Mouse (Mus musculus) adrenal gland (tissue): ENCODE measurements at regions not wholly inside any gene's neighbourhood (a gene's known extent, or its start where the extent isn't known, plus 50 kb on each side); places are given as distances from the start of the nearest gene placed in this dataset.

Source experiments
- intact Hi-C: fragments of 180-260 bp; cut with DNase I; formaldehyde crosslinking; loops from one replicate; pipeline ENCODE4 v1.15.1; 2025

- intact Hi-C loops: no loop called here
These were observed 62.3 kb upstream of the Agr3 start for GRCm38 (mm10) chr12:35863141-35863540.

- intact Hi-C loops: no loop called here
These were observed 72.3 kb upstream of the Agr3 start for GRCm38 (mm10) chr12:35853159-35853558.

GRCm38 (mm10) chr12:35846905-35847610 is 78.4 kb upstream of the Agr3 start:
- intact Hi-C loops: no loop called here

GRCm38 (mm10) chr12:35836946-35837345 is 88.5 kb upstream of the Agr3 start:
- intact Hi-C loops: no loop called here

- intact Hi-C loops: loop anchor here (5.0 kb wide), 2 partner anchors 301 to 526 kb away; no protein-coding TSS in a partner anchor
These were observed 92.1 kb upstream of the Agr3 start for GRCm38 (mm10) chr12:35833285-35833684.

- intact Hi-C loops: loop anchor here (5.0 kb wide), 2 partner anchors 300 to 525 kb away; no protein-coding TSS in a partner anchor
These were observed 93.4 kb upstream of the Agr3 start for GRCm38 (mm10) chr12:35831922-35832512.

- intact Hi-C loops: loop anchor here (5.0 kb wide), 2 partner anchors 299 to 524 kb away; no protein-coding TSS in a partner anchor
These were observed 94.2 kb upstream of the Agr3 start for GRCm38 (mm10) chr12:35831268-35831667.

- intact Hi-C loops: no loop called here
These were observed 97.6 kb upstream of the Agr3 start for GRCm38 (mm10) chr12:35827797-35828196.

GRCm38 (mm10) chr12:35826990-35827389 is 98.4 kb upstream of the Agr3 start:
- intact Hi-C loops: no loop called here

- intact Hi-C loops: no loop called here
These were observed 100.8 kb upstream of the Agr3 start for GRCm38 (mm10) chr12:35824587-35824987.

- intact Hi-C loops: no loop called here
These were observed 126.2 kb upstream of the Agr3 start for GRCm38 (mm10) chr12:35799261-35799660.

- intact Hi-C loops: no loop called here
These were observed 150.0 kb upstream of the Agr3 start for GRCm38 (mm10) chr12:35775396-35775795.

- intact Hi-C loops: no loop called here
These were observed 154.9 kb upstream of the Agr3 start for GRCm38 (mm10) chr12:35770387-35771024.

- intact Hi-C loops: no loop called here
These were observed 166.5 kb upstream of the Agr3 start for GRCm38 (mm10) chr12:35758916-35759315.

GRCm38 (mm10) chr12:35755159-35755558 is 170.3 kb upstream of the Agr3 start:
- intact Hi-C loops: no loop called here

- intact Hi-C loops: no loop called here
These were observed 177.4 kb upstream of the Agr3 start for GRCm38 (mm10) chr12:35747997-35748396.

GRCm38 (mm10) chr12:35746691-35747299 is 178.6 kb upstream of the Agr3 start:
- intact Hi-C loops: no loop called here

GRCm38 (mm10) chr12:35742729-35743128 is 182.7 kb upstream of the Agr3 start:
- intact Hi-C loops: no loop called here

- intact Hi-C loops: no loop called here
These were observed 189.0 kb upstream of the Agr3 start for GRCm38 (mm10) chr12:35736427-35736826.

GRCm38 (mm10) chr12:35735002-35735401 is 190.4 kb upstream of the Agr3 start:
- intact Hi-C loops: no loop called here

- intact Hi-C loops: no loop called here
These were observed 191.0 kb upstream of the Agr3 start for GRCm38 (mm10) chr12:35734371-35734770.

- intact Hi-C loops: no loop called here
These were observed 191.8 kb upstream of the Agr3 start for GRCm38 (mm10) chr12:35733580-35733979.
